Mouse (Mus musculus): ENCODE results near the gene Ccdc83.

GRCm38 (mm10) chr7:90284793-90285192 lies 19.2 kb upstream of the Ccdc83 start:
- TF ChIP-seq CTCF (IDR thresholded peaks at IDR 0.05; ENCODE audit: low read depth) (no peak), EP300 (IDR thresholded peaks at IDR 0.05; ENCODE audit: low read depth) (no peak)

Measured in heart, postnatal 0 days (tissue).